Comparison of ENCODE assay signal across 9 mouse cellular contexts in the genomic region with DNA sequence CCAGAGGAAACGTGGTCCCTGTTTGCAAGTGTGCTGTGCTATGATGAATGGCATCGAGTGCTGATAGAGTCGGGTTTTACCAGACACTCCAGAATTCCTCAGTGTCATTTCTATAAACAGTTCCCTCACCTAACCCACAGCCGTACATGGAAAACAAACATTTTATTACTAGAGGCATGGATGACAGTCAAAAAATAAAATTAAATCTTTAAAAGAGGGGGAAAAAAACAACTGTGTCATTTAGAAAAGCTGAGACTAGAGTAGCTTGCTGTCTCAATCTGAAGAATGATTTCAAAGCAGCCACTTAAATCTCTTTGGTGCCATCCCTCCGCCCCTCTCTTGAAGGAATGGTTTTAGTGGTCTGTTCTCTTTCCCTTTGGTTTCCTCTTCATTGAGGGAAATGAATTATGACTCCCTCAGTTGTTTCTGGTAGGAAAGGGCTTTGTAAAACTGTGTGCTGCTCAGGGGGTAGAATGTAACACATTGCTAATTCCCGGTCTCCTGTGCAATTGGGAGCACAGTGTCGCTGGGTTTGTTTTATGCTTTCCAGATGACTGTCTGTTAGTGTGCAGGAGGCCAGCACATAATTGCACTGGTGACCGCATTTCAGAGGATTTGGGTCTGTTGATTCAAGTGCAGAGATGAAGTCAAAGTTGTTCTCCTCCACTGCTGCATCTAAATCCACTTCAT.
DNase-seq lines count a peak whose midpoint lies in the region; ATAC-seq lines count a peak whose summit lies in the region.
"Had no signal": no experiment of that assay in that cellular context is flagged by ENCODE, and none has a peak within 500 bp of the region (broad histone marks: within the 10 kb centered on the region; RNA-seq: fewer than 3 reads in every experiment).

No protein-coding gene starts in this region.

- 0 out of 2 replicates have a peak, but pooled peaks cover 4% of the 10 kb centered on the region for H3K36me3 ChIP-seq in heart, embryonic 12.5 days
- H3K36me3 ChIP-seq in heart, embryonic 11.5 days (ENCODE audit: control insufficient read depth, insufficient read depth, low read length) = no peaks in the 10 kb centered on the region
- no peaks in the 10 kb centered on the region for H3K36me3 ChIP-seq in embryonic facial prominence, embryonic 12.5 days
- no peaks in the 10 kb centered on the region for H3K36me3 ChIP-seq in hindbrain, embryonic 13.5 days
- H3K36me3 ChIP-seq in midbrain, embryonic 15.5 days (replicated peaks) = no peaks in the 10 kb centered on the region

- no peak overlapping the region for H3K4me2 ChIP-seq in heart, embryonic 12.5 days
- no peak overlapping the region for H3K4me2 ChIP-seq in heart, embryonic 11.5 days
- H3K4me2 ChIP-seq in embryonic facial prominence, embryonic 12.5 days (replicated peaks) = 0 out of 2 replicates have a peak overlapping the region, but pooled peaks have one; percentile 16
- no peak overlapping the region for H3K4me2 ChIP-seq in hindbrain, embryonic 13.5 days
- no peak overlapping the region for H3K4me2 ChIP-seq in midbrain, embryonic 15.5 days
- H3K4me2 ChIP-seq: liver, embryonic 13.5 days had no signal

- H3K4me3 ChIP-seq in heart, embryonic 12.5 days = no peak overlapping the region
- no peak overlapping the region for H3K4me3 ChIP-seq in heart, embryonic 11.5 days (ENCODE audit: low read depth, low read length)
- no peak overlapping the region for H3K4me3 ChIP-seq in embryonic facial prominence, embryonic 12.5 days
- H3K4me3 ChIP-seq in hindbrain, embryonic 13.5 days = no peak overlapping the region
- H3K4me3 ChIP-seq in midbrain, embryonic 15.5 days = no peak overlapping the region
- H3K4me3 ChIP-seq: liver, embryonic 13.5 days had no signal

- no peak overlapping the region for H3K27ac ChIP-seq in heart, embryonic 12.5 days (ENCODE audit: poor library complexity, severe bottlenecking)
- no peak overlapping the region for H3K27ac ChIP-seq in heart, embryonic 11.5 days (ENCODE audit: low read depth, low read length)
- H3K27ac ChIP-seq in embryonic facial prominence, embryonic 12.5 days = peak overlapping the region; percentile 87
- H3K27ac ChIP-seq in hindbrain, embryonic 13.5 days = peak overlapping the region; percentile 80
- H3K27ac ChIP-seq in midbrain, embryonic 15.5 days = peak overlapping the region; percentile 80
- H3K27ac ChIP-seq: liver, embryonic 13.5 days had no signal

- no peaks in the 10 kb centered on the region for H3K9me3 ChIP-seq in heart, embryonic 12.5 days (replicated peaks)
- H3K9me3 ChIP-seq in heart, embryonic 11.5 days (replicated peaks; ENCODE audit: control insufficient read depth, low read length) = no peaks in the 10 kb centered on the region
- no peaks in the 10 kb centered on the region for H3K9me3 ChIP-seq in embryonic facial prominence, embryonic 12.5 days
- no peaks in the 10 kb centered on the region for H3K9me3 ChIP-seq in hindbrain, embryonic 13.5 days
- H3K9me3 ChIP-seq in midbrain, embryonic 15.5 days = no peaks in the 10 kb centered on the region
- H3K9me3 ChIP-seq: liver, embryonic 13.5 days had no signal

- H3K4me1 ChIP-seq in heart, embryonic 12.5 days (replicated peaks) = peaks cover 17% of the 10 kb centered on the region
- H3K4me1 ChIP-seq in heart, embryonic 11.5 days (ENCODE audit: control insufficient read depth, insufficient read depth, low read length) = peaks cover 10% of the 10 kb centered on the region
- peaks cover 60% of the 10 kb centered on the region for H3K4me1 ChIP-seq in embryonic facial prominence, embryonic 12.5 days
- H3K4me1 ChIP-seq in hindbrain, embryonic 13.5 days (replicated peaks) = peaks cover 11% of the 10 kb centered on the region
- H3K4me1 ChIP-seq in midbrain, embryonic 15.5 days = peaks cover 16% of the 10 kb centered on the region
- H3K4me1 ChIP-seq: liver, embryonic 13.5 days had no signal

- no peak for DNase-seq in lung, postnatal 14 days
- no peak for DNase-seq in adrenal gland, postnatal 10 days
- no peak for DNase-seq in urinary bladder, postnatal 10 days (ENCODE audit: low spot score)
- DNase-seq: liver, embryonic 13.5 days had no signal

- H3K27me3 ChIP-seq in heart, embryonic 12.5 days (replicated peaks) = no peaks in the 10 kb centered on the region
- H3K27me3 ChIP-seq in heart, embryonic 11.5 days (ENCODE audit: control insufficient read depth, insufficient read depth, low read length) = no peaks in the 10 kb centered on the region
- H3K27me3 ChIP-seq in embryonic facial prominence, embryonic 12.5 days = no peaks in the 10 kb centered on the region
- H3K27me3 ChIP-seq in hindbrain, embryonic 13.5 days = no peaks in the 10 kb centered on the region
- H3K27me3 ChIP-seq in midbrain, embryonic 15.5 days (replicated peaks) = no peaks in the 10 kb centered on the region
- H3K27me3 ChIP-seq: liver, embryonic 13.5 days had no signal

- H3K9ac ChIP-seq in heart, embryonic 12.5 days = 0 out of 2 replicates have a peak overlapping the region, but pooled peaks have one; percentile 39
- no peak overlapping the region for H3K9ac ChIP-seq in heart, embryonic 11.5 days (ENCODE audit: low read depth, low read length)
- no peak overlapping the region for H3K9ac ChIP-seq in embryonic facial prominence, embryonic 12.5 days
- peak overlapping the region; percentile 40 for H3K9ac ChIP-seq in hindbrain, embryonic 13.5 days
- no peak overlapping the region for H3K9ac ChIP-seq in midbrain, embryonic 15.5 days
- H3K9ac ChIP-seq: liver, embryonic 13.5 days had no signal

- ATAC-seq in heart, embryonic 12.5 days (ENCODE audit: insufficient number of reproducible peaks, low FRiP score) = no peak
- ATAC-seq in heart, embryonic 11.5 days (replicated peaks; ENCODE audit: insufficient number of reproducible peaks, low FRiP score, low TSS enrichment) = no peak
- ATAC-seq in embryonic facial prominence, embryonic 12.5 days (ENCODE audit: insufficient number of reproducible peaks, insufficient read depth, low FRiP score, low TSS enrichment) = peak; percentile 29; the same call in 1 of the 2 replicates
- peak; percentile 53; the same call in 1 of the 2 replicates for ATAC-seq in hindbrain, embryonic 13.5 days (ENCODE audit: low FRiP score)
- peak; percentile 28 for ATAC-seq in midbrain, embryonic 15.5 days (replicated peaks)

- WGBS in heart, embryonic 12.5 days = 61% methylated on average over 8 of the region's 8 CpGs
- WGBS in heart, embryonic 11.5 days (ENCODE audit: insufficient replicate concordance) = 63% methylated on average over 8 of the region's 8 CpGs
- 18% methylated on average over 8 of the region's 8 CpGs for WGBS in embryonic facial prominence, embryonic 12.5 days
- 46% methylated on average over 8 of the region's 8 CpGs for WGBS in hindbrain, embryonic 13.5 days
- WGBS in midbrain, embryonic 15.5 days = 28% methylated on average over 8 of the region's 8 CpGs

Comparison
In these comparisons a context has a peak if more than half of its experiments do, and no peak if none do; other contexts are left out.
1. H3K9ac ChIP-seq: peak in heart, embryonic 12.5 days (single experiment) and hindbrain, embryonic 13.5 days (single experiment); none in heart, embryonic 11.5 days (single experiment), embryonic facial prominence, embryonic 12.5 days (single experiment) and midbrain, embryonic 15.5 days (single experiment).
2. ATAC-seq: peak in embryonic facial prominence, embryonic 12.5 days (single experiment), hindbrain, embryonic 13.5 days (single experiment) and midbrain, embryonic 15.5 days (single experiment); none in heart, embryonic 12.5 days (single experiment) and heart, embryonic 11.5 days (single experiment).
3. H3K27ac ChIP-seq: peak in embryonic facial prominence, embryonic 12.5 days (single experiment), hindbrain, embryonic 13.5 days (single experiment) and midbrain, embryonic 15.5 days (single experiment); none in heart, embryonic 12.5 days (single experiment) and heart, embryonic 11.5 days (single experiment).